Mouse (Mus musculus) small intestine, adult 2 months (tissue): Measurements from ENCODE around the gene Mapk1ip1.

Source experiments
- CTCF ChIP-seq: fragments of 200-500 bp; IDR thresholded peaks from 2 replicates; pipeline ENCODE4 v1.5.1; 2012; ENCODE audit warnings: low read depth, mild to moderate bottlenecking, control low read depth, inconsistent platforms, low read length, moderate library complexity, mixed read lengths; ENCODE audit not compliant: insufficient replicate concordance, insufficient read length; ENCODE audit errors: extremely low read depth
- POLR2A ChIP-seq: fragments of 200-500 bp; IDR thresholded peaks from 2 replicates; pipeline ENCODE4 v1.6.1; 2012; ENCODE audit warnings: low read depth, mild to moderate bottlenecking, control low read depth, inconsistent platforms, low read length, moderate library complexity

- TF ChIP-seq CTCF (no peak), POLR2A (no peak)
These were observed 58.0 kb downstream of the Mapk1ip1 start for GRCm38 (mm10) chr7:138788109-138788508.
